Mouse (Mus musculus) urinary bladder, postnatal 25 days (tissue): ENCODE measurements at regions not wholly inside any gene's neighbourhood (a gene's known extent, or its start where the extent isn't known, plus 50 kb on each side); places are given as distances from the start of the nearest gene placed in this dataset.

Experiments
- DNase-seq: peaks from one replicate; pipeline ENCODE4 v3.0.0; 2022; ENCODE audit warnings: low spot score

GRCm38 (mm10) chr13:119358696-119359095 is 69.7 kb upstream of the Paip1 start:
- DNase-seq, result no peak

DNA sequence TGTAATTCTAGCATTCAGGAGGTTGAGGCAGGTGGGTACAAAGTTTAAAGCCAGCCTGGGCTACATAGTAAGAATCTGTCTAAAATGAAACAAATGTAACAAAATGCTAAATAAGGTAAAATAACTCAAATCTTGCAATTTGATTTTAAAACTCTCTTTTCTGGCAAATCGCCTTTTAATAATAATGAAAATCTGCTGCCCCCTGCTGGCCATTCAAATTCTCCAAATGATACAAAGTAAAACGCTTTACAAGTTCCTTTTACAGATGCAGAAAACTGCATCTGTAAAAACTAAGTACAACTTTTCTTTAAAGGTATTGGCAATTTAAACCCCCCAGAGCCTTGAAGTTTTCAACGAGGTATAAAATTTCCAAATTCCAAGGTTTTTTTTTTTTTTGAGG is 65.0 kb upstream of the Paip1 start:
- DNase-seq, result peak; percentile 50

- no peak for DNase-seq
Observed at GRCm38 (mm10) chr13:119364160-119364559, 64.2 kb upstream of the Paip1 start.

GRCm38 (mm10) chr13:119367544-119367943 is 60.9 kb upstream of the Paip1 start:
- DNase-seq, result no peak

- peak; percentile 76 for DNase-seq
Observed at GRCm38 (mm10) chr13:119378404-119379037, 49.9 kb upstream of the Paip1 start.
